Mouse (Mus musculus): ENCODE measurements at regions not wholly inside any gene's neighbourhood (a gene's known extent, or its start where the extent isn't known, plus 50 kb on each side); places are given as distances from the start of the nearest gene placed in this dataset.
A peak's percentile ranks its signal among the peaks of the same experiment; 100 is the strongest.

- DNase-seq (ENCODE audit: low spot score in 2 of 2), result no peak
Measured at GRCm38 (mm10) chr6:148719062-148719461, 112.2 kb downstream of the Ipo8 start.

GRCm38 (mm10) chr6:148710406-148710805, 120.9 kb downstream of the Ipo8 start:
- DNase-seq (ENCODE audit: low spot score in 2 of 2), result no peak

- DNase-seq (ENCODE audit: low spot score in 2 of 2), result no peak
Measured at GRCm38 (mm10) chr6:148708389-148708788, 122.9 kb downstream of the Ipo8 start.

- DNase-seq (ENCODE audit: low spot score in 2 of 2), result peak; percentile 53 to 54
Measured at GRCm38 (mm10) chr6:148705711-148706110, 125.6 kb downstream of the Ipo8 start.

- DNase-seq (ENCODE audit: low spot score in 2 of 2), result no peak
Measured at GRCm38 (mm10) chr6:148693329-148693728, 137.9 kb downstream of the Ipo8 start.

- DNase-seq (ENCODE audit: low spot score in 2 of 2), result peak; percentile 61
Measured at GRCm38 (mm10) chr6:148687770-148688169, 143.5 kb downstream of the Ipo8 start.

- DNase-seq (ENCODE audit: low spot score in 2 of 2), result no peak
Measured at GRCm38 (mm10) chr6:148660152-148660551, 171.1 kb downstream of the Ipo8 start.

GRCm38 (mm10) chr6:148653216-148653615, 178.1 kb downstream of the Ipo8 start:
- DNase-seq (ENCODE audit: low spot score in 2 of 2), result no peak

GRCm38 (mm10) chr6:148652434-148652833, 178.8 kb downstream of the Ipo8 start:
- no peak for DNase-seq (ENCODE audit: low spot score in 2 of 2)

GRCm38 (mm10) chr6:148647423-148648390, 183.6 kb downstream of the Ipo8 start:
- no peak for DNase-seq (ENCODE audit: low spot score in 2 of 2)

GRCm38 (mm10) chr6:148640595-148640994, 190.7 kb downstream of the Ipo8 start:
- DNase-seq (ENCODE audit: low spot score in 2 of 2), result no peak

GRCm38 (mm10) chr6:148634148-148634547, 190.0 kb upstream of the Tmtc1 start:
- DNase-seq (ENCODE audit: low spot score in 2 of 2), result no peak

GRCm38 (mm10) chr6:148627090-148627605, 183.0 kb upstream of the Tmtc1 start:
- DNase-seq (ENCODE audit: low spot score in 2 of 2), result no peak

- no peak for DNase-seq (ENCODE audit: low spot score in 2 of 2)
Measured at GRCm38 (mm10) chr6:148623119-148623770, 179.1 kb upstream of the Tmtc1 start.

- no peak for DNase-seq (ENCODE audit: low spot score in 2 of 2)
Measured at GRCm38 (mm10) chr6:148620034-148620433, 175.8 kb upstream of the Tmtc1 start.

- no peak for DNase-seq (ENCODE audit: low spot score in 2 of 2)
Measured at GRCm38 (mm10) chr6:148615931-148616330, 171.7 kb upstream of the Tmtc1 start.

GRCm38 (mm10) chr6:148615442-148615841, 171.3 kb upstream of the Tmtc1 start:
- no peak for DNase-seq (ENCODE audit: low spot score in 2 of 2)

- DNase-seq (ENCODE audit: low spot score in 2 of 2), result no peak
Measured at GRCm38 (mm10) chr6:148608881-148609280, 164.7 kb upstream of the Tmtc1 start.

GRCm38 (mm10) chr6:148605226-148605625, 161.0 kb upstream of the Tmtc1 start:
- no peak for DNase-seq (ENCODE audit: low spot score in 2 of 2)

GRCm38 (mm10) chr6:148604790-148605189, 160.6 kb upstream of the Tmtc1 start:
- no peak for DNase-seq (ENCODE audit: low spot score in 2 of 2)

GRCm38 (mm10) chr6:148603878-148604277, 159.7 kb upstream of the Tmtc1 start:
- no peak for DNase-seq (ENCODE audit: low spot score in 2 of 2)

GRCm38 (mm10) chr6:148603460-148603859, 159.3 kb upstream of the Tmtc1 start:
- DNase-seq (ENCODE audit: low spot score in 2 of 2), result no peak

Data from adrenal gland, adult 18-20 months (tissue).